Mouse (Mus musculus) heart, adult 11 months (tissue): Measurements from ENCODE around the gene Zfp160.
A peak's percentile ranks its signal among the peaks of the same experiment; 100 is the strongest.
"Not testable (repeated sequence)": the region's sequence is repeated elsewhere in the genome, so short reads cannot be mapped to it uniquely, and the experiment has no call there.

Experiments
- DNase-seq: peaks from one replicate; pipeline ENCODE4 v3.0.0; 2022

Gene Zfp160

GRCm38 (mm10) chr17:21008382-21009331 is at the start of gene Zfp160:
Zfp160 (plus strand) TSS chr17:21008903.
- peak; percentile 99 for DNase-seq

- DNase-seq: peak; percentile 80
Measured at GRCm38 (mm10) chr17:20960386-20960785, 48.3 kb upstream of the Zfp160 start.

GRCm38 (mm10) chr17:20965421-20965820 is 43.3 kb upstream of the Zfp160 start:
- peak; percentile 97 for DNase-seq

- DNase-seq: peak; percentile 61
Measured at GRCm38 (mm10) chr17:20966681-20967080, 42.0 kb upstream of the Zfp160 start.

GRCm38 (mm10) chr17:20993716-20994115 is 15.0 kb upstream of the Zfp160 start:
- DNase-seq: peak; percentile 41

- no peak for DNase-seq
Measured at GRCm38 (mm10) chr17:20996364-20996763, 12.3 kb upstream of the Zfp160 start, which contains the start of gene Vmn1r233. Vmn1r233 (minus strand) TSS chr17:20996464.

- DNase-seq: no peak
Measured at GRCm38 (mm10) chr17:21009726-21010125, 1.0 kb downstream of the Zfp160 start.

- no peak for DNase-seq
Measured at GRCm38 (mm10) chr17:21018410-21019080, 9.8 kb downstream of the Zfp160 start.

GRCm38 (mm10) chr17:21048020-21048419 is 39.3 kb downstream of the Zfp160 start:
- peak; percentile 74 for DNase-seq

- peak; percentile 72 for DNase-seq
Measured at GRCm38 (mm10) chr17:21050901-21051300, 42.2 kb downstream of the Zfp160 start.

- DNase-seq: not testable (repeated sequence)
Measured at GRCm38 (mm10) chr17:21051341-21051740, 42.6 kb downstream of the Zfp160 start.

- peak; percentile 95 for DNase-seq
Measured at GRCm38 (mm10) chr17:21051919-21052318, 43.2 kb downstream of the Zfp160 start.

GRCm38 (mm10) chr17:21053267-21053666 is 44.6 kb downstream of the Zfp160 start:
- DNase-seq: peak; percentile 49

- DNase-seq: peak; percentile 82
Measured at GRCm38 (mm10) chr17:21055111-21055510, 46.4 kb downstream of the Zfp160 start.

GRCm38 (mm10) chr17:21065501-21065900 is 56.8 kb downstream of the Zfp160 start:
- peak; percentile 69 for DNase-seq

GRCm38 (mm10) chr17:21067036-21067435 is 58.3 kb downstream of the Zfp160 start:
- DNase-seq: no peak

- DNase-seq: not testable (repeated sequence)
Measured at GRCm38 (mm10) chr17:21069443-21069842, 60.7 kb downstream of the Zfp160 start.

- peak; percentile 82 for DNase-seq
Measured at GRCm38 (mm10) chr17:21070971-21071370, 62.3 kb downstream of the Zfp160 start.
